Mouse (Mus musculus) gonadal fat pad, adult 2 months (tissue): Measurements from ENCODE around the gene Rasl10b. TPM values are rescaled to one million over a fixed set of nuclear protein-coding genes. Genes with fewer than 3 reads are reported as not detected.

Experiments used
- DNase-seq: peaks from one replicate; pipeline ENCODE4 v3.0.0-alpha.2; 2012; ENCODE audit warnings: low read depth
- polyA plus RNA-seq: library from polyadenylated mRNA; depleted of rRNA; stranded (reverse); fragments of >200 nt; gene quantifications from 2 replicates; pipeline ENCODE4 v1.2.3, GENCODE M21; 2012; rRNA removed

Gene Rasl10b
- polyA plus RNA-seq, 1 experiment, result 1.6 TPM

DNA sequence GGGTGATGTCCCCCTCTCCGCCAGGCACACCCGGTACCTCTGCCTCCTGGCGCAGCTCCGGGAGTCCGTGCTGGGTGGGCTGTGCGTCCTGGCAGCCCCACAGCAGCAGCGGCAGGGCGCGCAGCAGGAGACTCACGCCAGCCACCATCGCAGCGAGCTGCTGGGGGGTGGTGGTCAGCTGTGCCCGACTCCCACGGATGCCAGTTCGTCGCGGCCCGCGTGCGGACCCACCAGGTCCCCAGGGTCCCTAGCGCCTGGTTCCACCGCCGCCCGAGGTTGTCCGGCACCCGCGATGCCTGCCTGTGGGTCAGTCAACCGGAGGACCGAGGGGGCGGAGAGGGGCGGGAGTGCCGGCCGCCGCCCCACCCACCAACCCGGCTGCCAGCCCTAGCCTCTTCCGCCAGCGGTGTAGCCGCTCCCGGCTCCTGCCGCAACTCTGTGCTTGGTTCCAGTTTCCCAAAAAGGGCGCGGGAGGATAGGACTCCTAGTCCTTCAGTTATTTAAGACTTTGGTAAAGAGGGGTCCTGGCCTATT, 53.8 kb downstream of the Rasl10b start, which contains the start of gene Mmp28:
Gene Mmp28 (minus strand): TSS at position 361 of the 534 bp plus-strand sequence.
- no peak for DNase-seq

DNA sequence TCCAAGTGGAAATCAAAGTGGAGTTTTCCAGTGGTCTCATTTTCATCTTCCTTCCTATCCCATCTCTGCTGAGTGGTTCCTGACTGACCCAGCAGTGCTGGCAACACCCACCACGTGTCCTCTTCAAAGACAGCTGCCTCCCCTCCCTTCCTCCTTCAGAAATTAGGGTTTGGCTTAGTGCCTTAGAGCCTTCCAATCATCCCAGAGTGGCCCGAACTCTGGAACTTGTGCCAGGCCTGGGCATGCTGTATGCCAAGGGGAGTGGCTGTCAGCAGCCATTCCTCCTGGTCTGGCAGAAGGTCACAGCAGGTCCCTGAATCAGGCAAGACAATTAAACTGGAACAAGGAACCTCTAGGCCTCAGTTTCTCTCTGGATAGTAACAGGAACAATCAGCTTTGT, 57.0 kb downstream of the Rasl10b start:
- no peak for DNase-seq

DNA sequence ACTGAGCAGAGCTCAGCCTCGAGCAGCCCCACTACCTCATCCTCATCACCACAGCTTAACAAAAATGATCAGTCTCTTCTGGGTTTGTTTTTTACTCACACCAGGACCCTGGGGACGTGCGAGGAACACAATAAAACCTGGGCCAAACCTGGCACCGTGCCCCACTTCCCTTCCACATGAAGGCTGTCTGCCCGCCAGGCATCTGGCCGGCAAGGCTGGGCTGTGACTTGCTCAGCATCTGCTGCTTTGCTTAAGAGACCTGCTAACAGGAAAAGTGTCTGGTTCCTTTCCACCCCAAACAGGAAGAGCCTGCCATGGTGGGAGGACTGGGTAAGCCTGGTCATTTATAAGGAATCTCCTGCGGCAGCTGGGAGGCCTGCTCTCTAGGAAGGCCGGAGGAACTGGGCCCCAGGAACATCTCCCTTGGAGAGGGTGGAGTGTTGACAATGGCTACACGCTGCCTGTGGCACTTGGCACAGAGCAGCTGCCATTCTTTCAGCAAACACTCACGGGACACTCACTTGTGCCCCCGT, 58.2 kb downstream of the Rasl10b start:
- no peak for DNase-seq

DNA sequence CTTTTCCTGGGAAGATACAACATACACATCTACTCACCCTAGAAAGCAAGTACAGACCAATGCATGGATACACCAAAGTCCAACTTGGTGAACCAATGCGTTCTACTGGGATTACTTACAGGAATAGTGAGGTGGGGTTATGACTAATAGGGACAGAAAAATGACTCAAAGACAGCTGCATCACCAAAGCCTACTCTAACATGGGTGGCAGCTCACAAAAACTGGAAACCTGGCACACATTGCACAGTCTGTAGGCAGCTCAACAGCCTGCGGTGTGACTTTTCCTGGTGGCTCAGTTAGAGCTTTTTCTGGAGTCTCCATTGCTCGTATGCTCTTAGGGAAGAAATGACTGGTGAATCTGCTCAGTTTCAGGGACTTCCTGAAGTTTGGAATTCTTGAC, 59.8 kb downstream of the Rasl10b start:
- DNase-seq, result no peak

Other genes starting within 250 kb of the Rasl10b start
- 0.24 and 0.30 TPM in 2 replicates for gene Slfn4, start 234.0 kb upstream of the Rasl10b start, polyA plus RNA-seq
- gene Slfn3, start 217.8 kb upstream of the Rasl10b start, polyA plus RNA-seq, result 0.41 and 0.58 TPM in 2 replicates
- not detected in 2 replicates for gene Slfn14, start 122.4 kb upstream of the Rasl10b start, polyA plus RNA-seq
- 46.3 and 59.1 TPM in 2 replicates for gene Ap2b1, start 110.1 kb upstream of the Rasl10b start, polyA plus RNA-seq
- 11.1 and 12.0 TPM in 2 replicates for gene Pex12, start 106.6 kb upstream of the Rasl10b start, polyA plus RNA-seq
- 0.53 and 0.75 TPM in 2 replicates for gene Gas2l2, start 20.3 kb downstream of the Rasl10b start, polyA plus RNA-seq
- 2.8 and 3.7 TPM in 2 replicates for gene 1700020L24Rik, start 28.5 kb downstream of the Rasl10b start, polyA plus RNA-seq
- gene Mmp28, start 53.9 kb downstream of the Rasl10b start, polyA plus RNA-seq, result 24.4 and 30.7 TPM in 2 replicates
- gene Taf15, start 63.9 kb downstream of the Rasl10b start, polyA plus RNA-seq, result 9.0 and 13.5 TPM in 2 replicates
- gene Heatr9, start 113.0 kb downstream of the Rasl10b start, polyA plus RNA-seq, result not detected in 2 replicates
- 19.1 and 24.7 TPM in 2 replicates for gene Ccl5, start 121.4 kb downstream of the Rasl10b start, polyA plus RNA-seq
- gene Ccl9, start 169.5 kb downstream of the Rasl10b start, polyA plus RNA-seq, result 8.2 and 12.1 TPM in 2 replicates
- 22.6 and 37.3 TPM in 2 replicates for gene Ccl6, start 183.9 kb downstream of the Rasl10b start, polyA plus RNA-seq
- gene Rpl9-ps1, start 236.5 kb downstream of the Rasl10b start, polyA plus RNA-seq, result not detected in 2 replicates
- 1.2 and 1.8 TPM in 2 replicates for gene Ccl3, start 240.2 kb downstream of the Rasl10b start, polyA plus RNA-seq